Comparison of ENCODE assay signal across 22 mouse cellular contexts in genomic region chr3:152305971-152306370, GRCm38 (mm10). TPM values are rescaled to one million over a fixed set of nuclear protein-coding genes. Genes with fewer than 3 reads are reported as not detected.
DNase-seq lines count a peak whose midpoint lies in the region; ATAC-seq and TF ChIP-seq lines count a peak whose summit lies in the region.
"Had no signal": no experiment of that assay in that cellular context is flagged by ENCODE, and none has a peak within 500 bp of the region (broad histone marks: within the 10 kb centered on the region; RNA-seq: fewer than 3 reads in every experiment).

No protein-coding gene starts in this region.

- DNase-seq in gastrocnemius, adult 2 months, result peak; percentile 77
- no peak for DNase-seq in gastrocnemius, postnatal 10 days
- no peak for DNase-seq in heart, postnatal 25 days (ENCODE audit: low spot score)
- peak; percentile 56 to 65 for DNase-seq in gastrocnemius, adult 8-10 months (ENCODE audit: low spot score in 2 of 2)
- DNase-seq in heart, postnatal 0 days (ENCODE audit: low spot score), result no peak
- DNase-seq in testis, postnatal 14 days (ENCODE audit: low spot score), result no peak
- DNase-seq in embryonic facial prominence, embryonic 10.5 days (ENCODE audit: low spot score), result no peak
- DNase-seq: adrenal gland, postnatal 10 days; cerebellum, adult 18-20 months; cerebellum, postnatal 14 days; kidney, adult 11 months; kidney, postnatal 36 days; lung, adult 2 months; right cerebral cortex, adult 18-20 months; right cerebral cortex, postnatal 4 days had no signal

- no peaks in the 10 kb centered on the region for H3K27me3 ChIP-seq in heart, embryonic 13.5 days (replicated peaks)
- no peaks in the 10 kb centered on the region for H3K27me3 ChIP-seq in heart, postnatal 0 days (ENCODE audit: control insufficient read depth, insufficient read depth, low read length)
- H3K27me3 ChIP-seq in embryonic facial prominence, embryonic 10.5 days (replicated peaks; ENCODE audit: low read depth, poor library complexity, severe bottlenecking), result no peaks in the 10 kb centered on the region
- H3K27me3 ChIP-seq: embryonic facial prominence, embryonic 12.5 days; hindbrain, embryonic 13.5 days; kidney, embryonic 15.5 days; limb, embryonic 13.5 days; liver, embryonic 12.5 days had no signal

- TF ChIP-seq CTCF in gastrocnemius, adult 2 months (IDR thresholded peaks at IDR 0.05), result no peak
- TF ChIP-seq CTCF in heart, postnatal 0 days (IDR thresholded peaks at IDR 0.05; ENCODE audit: low read depth), result no peak

- peak overlapping the region; percentile 96 for H3K27ac ChIP-seq in gastrocnemius, adult 2 months
- H3K27ac ChIP-seq in heart, embryonic 13.5 days (replicated peaks), result peak overlapping the region; percentile 98
- peak overlapping the region; percentile 98 for H3K27ac ChIP-seq in heart, postnatal 0 days (ENCODE audit: low read depth)
- no peak overlapping the region for H3K27ac ChIP-seq in embryonic facial prominence, embryonic 10.5 days (replicated peaks)
- H3K27ac ChIP-seq: embryonic facial prominence, embryonic 12.5 days; hindbrain, embryonic 13.5 days; kidney, embryonic 15.5 days; limb, embryonic 13.5 days; liver, embryonic 12.5 days; midbrain, embryonic 10.5 days had no signal

- TF ChIP-seq EP300 in heart, postnatal 0 days (IDR thresholded peaks at IDR 0.05; ENCODE audit: low read depth), result no peak

- peaks cover 7% of the 10 kb centered on the region for H3K36me3 ChIP-seq in heart, embryonic 13.5 days
- no peaks in the 10 kb centered on the region for H3K36me3 ChIP-seq in heart, postnatal 0 days (replicated peaks; ENCODE audit: control insufficient read depth, insufficient read depth, low read length)
- H3K36me3 ChIP-seq in embryonic facial prominence, embryonic 10.5 days (replicated peaks), result peaks cover 55% of the 10 kb centered on the region

- no peak for ATAC-seq in heart, embryonic 13.5 days (ENCODE audit: extremely low read depth, insufficient number of reproducible peaks, low FRiP score, low TSS enrichment)
- no peak for ATAC-seq in heart, postnatal 0 days (ENCODE audit: insufficient read depth, low read depth)
- ATAC-seq: liver, embryonic 12.5 days had no signal

- H3K9ac ChIP-seq in heart, embryonic 13.5 days, result peak overlapping the region; percentile 45
- H3K9ac ChIP-seq in heart, postnatal 0 days (replicated peaks; ENCODE audit: low read depth, low read length), result no peak overlapping the region
- H3K9ac ChIP-seq: embryonic facial prominence, embryonic 12.5 days; hindbrain, embryonic 13.5 days; kidney, embryonic 15.5 days; limb, embryonic 13.5 days; liver, embryonic 12.5 days had no signal

- WGBS in heart, embryonic 13.5 days, result 80% methylated on average over 4 of the region's 4 CpGs
- WGBS in heart, postnatal 0 days, result 62% methylated on average over 4 of the region's 4 CpGs
- 83% methylated on average over 4 of the region's 4 CpGs for WGBS in embryonic facial prominence, embryonic 10.5 days

- H3K4me1 ChIP-seq in heart, embryonic 13.5 days, result peaks cover 80% of the 10 kb centered on the region
- H3K4me1 ChIP-seq in heart, postnatal 0 days (ENCODE audit: control insufficient read depth, insufficient read depth), result peaks cover 35% of the 10 kb centered on the region
- H3K4me1 ChIP-seq in embryonic facial prominence, embryonic 10.5 days, result peaks cover 22% of the 10 kb centered on the region
- H3K4me1 ChIP-seq: hindbrain, embryonic 13.5 days; midbrain, embryonic 10.5 days had no signal

- no peaks in the 10 kb centered on the region for H3K9me3 ChIP-seq in heart, embryonic 13.5 days
- no peaks in the 10 kb centered on the region for H3K9me3 ChIP-seq in heart, postnatal 0 days (replicated peaks; ENCODE audit: control insufficient read depth, low read length)
- no peaks in the 10 kb centered on the region for H3K9me3 ChIP-seq in embryonic facial prominence, embryonic 10.5 days
- H3K9me3 ChIP-seq: embryonic facial prominence, embryonic 12.5 days; hindbrain, embryonic 13.5 days; kidney, embryonic 15.5 days; limb, embryonic 13.5 days; liver, embryonic 12.5 days; midbrain, embryonic 10.5 days had no signal

- H3K4me3 ChIP-seq in gastrocnemius, adult 2 months, result peak overlapping the region; percentile 21; the same call in 1 of the 2 replicates
- no peak overlapping the region for H3K4me3 ChIP-seq in heart, embryonic 13.5 days
- H3K4me3 ChIP-seq in heart, postnatal 0 days (ENCODE audit: low read depth, low read length), result no peak overlapping the region
- no peak overlapping the region for H3K4me3 ChIP-seq in embryonic facial prominence, embryonic 10.5 days
- H3K4me3 ChIP-seq: embryonic facial prominence, embryonic 12.5 days; hindbrain, embryonic 13.5 days; kidney, embryonic 15.5 days; limb, embryonic 13.5 days; liver, embryonic 12.5 days; midbrain, embryonic 10.5 days had no signal

- intact Hi-C loops in gastrocnemius, adult 2 months (cut with DNase I), result no loop called here
- intact Hi-C loops in heart, postnatal 25 days (cut with DNase I), result loop anchor here (2.0 kb wide), 1 partner anchor 41 kb away; no protein-coding TSS in a partner anchor

- no peak overlapping the region for H3K4me2 ChIP-seq in heart, embryonic 13.5 days
- H3K4me2 ChIP-seq in heart, postnatal 0 days (ENCODE audit: low read depth, low read length), result no peak overlapping the region
- H3K4me2 ChIP-seq: embryonic facial prominence, embryonic 12.5 days; hindbrain, embryonic 13.5 days; kidney, embryonic 15.5 days; limb, embryonic 13.5 days; liver, embryonic 12.5 days had no signal

RNA-seq across cellular contexts. Expression of gene Miga1, which starts 34.2 kb away (rescaled TPM):
- total RNA-seq in gastrocnemius, adult 2 months (2021), result 1 to 10 TPM; 5.0 to 7.3 TPM
- 1 to 10 TPM; 4.2 to 4.6 TPM for total RNA-seq in gastrocnemius, postnatal 10 days (2021)
- 10.8 and 12.0 TPM in 2 replicates for polyA plus RNA-seq in heart, embryonic 13.5 days (2015; fragmentation: Nextera tagmentation; extraction: Ambion mirVana)
- 10 to 100 TPM in 1 of 2 experiments, 1 to 10 TPM in 1; 9.6 to 10.3 TPM for total RNA-seq in heart, postnatal 25 days (2021)
- total RNA-seq in gastrocnemius, adult 8-10 months (2022), result 1 to 10 TPM; 6.6 to 7.9 (median 7.4) TPM
- 6.8 and 9.8 TPM in 2 replicates for total RNA-seq in heart, postnatal 0 days (2014; rRNA removed; ENCODE audit: low replicate concordance)
- polyA plus RNA-seq in heart, postnatal 0 days (2015; fragmentation: Nextera tagmentation; extraction: Ambion mirVana), result 8.7 and 9.0 TPM in 2 replicates
- polyA plus RNA-seq in embryonic facial prominence, embryonic 10.5 days (2016; fragmentation: Nextera tagmentation; extraction: Ambion mirVana), result 18.7 and 19.1 TPM in 2 replicates

RNA-seq across cellular contexts. Expression of gene Nexn, which starts 39.8 kb away (rescaled TPM):
- total RNA-seq in gastrocnemius, adult 2 months (2021), result 100 to 1,000 TPM; 349 to 495 TPM
- 100 to 1,000 TPM; 362 to 386 TPM for total RNA-seq in gastrocnemius, postnatal 10 days (2021)
- polyA plus RNA-seq in heart, embryonic 13.5 days (2015; fragmentation: Nextera tagmentation; extraction: Ambion mirVana), result 192 and 211 TPM in 2 replicates
- total RNA-seq in heart, postnatal 25 days (2021), result 100 to 1,000 TPM; 324 to 334 TPM
- 100 to 1,000 TPM; 201 to 345 (median 252) TPM for total RNA-seq in gastrocnemius, adult 8-10 months (2022)
- 32.1 and 88.6 TPM in 2 replicates for total RNA-seq in heart, postnatal 0 days (2014; rRNA removed; ENCODE audit: low replicate concordance)
- polyA plus RNA-seq in heart, postnatal 0 days (2015; fragmentation: Nextera tagmentation; extraction: Ambion mirVana), result 314 and 316 TPM in 2 replicates
- 3.9 and 5.7 TPM in 2 replicates for polyA plus RNA-seq in embryonic facial prominence, embryonic 10.5 days (2016; fragmentation: Nextera tagmentation; extraction: Ambion mirVana)

RNA-seq across cellular contexts. Expression of gene Usp33, which starts 40.3 kb away (rescaled TPM):
- total RNA-seq in gastrocnemius, adult 2 months (2021), result 10 to 100 TPM; 20.9 to 22.0 TPM
- 10 to 100 TPM; 23.2 to 26.3 TPM for total RNA-seq in gastrocnemius, postnatal 10 days (2021)
- polyA plus RNA-seq in heart, embryonic 13.5 days (2015; fragmentation: Nextera tagmentation; extraction: Ambion mirVana), result 25.5 and 28.2 TPM in 2 replicates
- total RNA-seq in heart, postnatal 25 days (2021), result 10 to 100 TPM; 22.3 to 25.2 TPM
- 10 to 100 TPM; 16.3 to 20.0 (median 18.6) TPM for total RNA-seq in gastrocnemius, adult 8-10 months (2022)
- total RNA-seq in heart, postnatal 0 days (2014; rRNA removed; ENCODE audit: low replicate concordance), result 16.6 and 21.7 TPM in 2 replicates
- 16.4 and 17.2 TPM in 2 replicates for polyA plus RNA-seq in heart, postnatal 0 days (2015; fragmentation: Nextera tagmentation; extraction: Ambion mirVana)
- 52.9 and 53.9 TPM in 2 replicates for polyA plus RNA-seq in embryonic facial prominence, embryonic 10.5 days (2016; fragmentation: Nextera tagmentation; extraction: Ambion mirVana)

Comparison
In these comparisons a context has a peak if more than half of its experiments do, and no peak if none do; other contexts are left out.
1. DNase-seq: peak in gastrocnemius, adult 2 months (single experiment) and gastrocnemius, adult 8-10 months (2 of 2); none in gastrocnemius, postnatal 10 days (single experiment), heart, postnatal 25 days (single experiment), heart, postnatal 0 days (single experiment), testis, postnatal 14 days (single experiment) and embryonic facial prominence, embryonic 10.5 days (single experiment).